Comparison of ENCODE assay signal across 8 mouse cellular contexts in genomic region chr11:63969205-63969910, GRCm38 (mm10). TPM values are rescaled to one million over a fixed set of nuclear protein-coding genes. Genes with fewer than 3 reads are reported as not detected.
A peak's percentile ranks its signal among the peaks of the same experiment; 100 is the strongest.
DNase-seq lines count a peak whose midpoint lies in the region; ATAC-seq and TF ChIP-seq lines count a peak whose summit lies in the region.

No protein-coding gene starts in this region.

- no peak overlapping the region for H3K4me3 ChIP-seq in kidney, embryonic 15.5 days (replicated peaks)
- no peak overlapping the region for H3K4me3 ChIP-seq in forebrain, embryonic 10.5 days
- no peak overlapping the region for H3K4me3 ChIP-seq in midbrain, postnatal 0 days (ENCODE audit: low read depth, low read length)

- no peak overlapping the region for H3K27ac ChIP-seq in kidney, embryonic 15.5 days
- H3K27ac ChIP-seq in forebrain, embryonic 10.5 days: peak overlapping the region; percentile 48
- peak overlapping the region; percentile 38; the same call in 1 of the 2 replicates for H3K27ac ChIP-seq in midbrain, postnatal 0 days (ENCODE audit: low read depth, low read length)

- H3K9ac ChIP-seq in kidney, embryonic 15.5 days: no peak overlapping the region
- no peak overlapping the region for H3K9ac ChIP-seq in midbrain, postnatal 0 days (replicated peaks; ENCODE audit: low read length, poor library complexity, severe bottlenecking)

- 0 out of 2 replicates have a peak, but pooled peaks cover 3% of the 10 kb centered on the region for H3K36me3 ChIP-seq in kidney, embryonic 15.5 days
- peaks cover 24% of the 10 kb centered on the region for H3K36me3 ChIP-seq in forebrain, embryonic 10.5 days (replicated peaks)
- 0 out of 2 replicates have a peak, but pooled peaks cover under 1% of the 10 kb centered on the region for H3K36me3 ChIP-seq in midbrain, postnatal 0 days (ENCODE audit: insufficient read depth, low read length)

- peak; percentile 55 for DNase-seq in kidney, adult 11 months
- no peak for DNase-seq in forebrain, embryonic 10.5 days (ENCODE audit: extremely low spot score, low spot score)
- peak; percentile 35 for DNase-seq in layer of hippocampus, adult 9-11 months
- DNase-seq in midbrain, postnatal 0 days (ENCODE audit: low spot score): peak; percentile 60
- DNase-seq in thymus, postnatal 4 days: no peak
- DNase-seq in heart, adult 9 months (ENCODE audit: low spot score in 2 of 2): no peak
- no peak for DNase-seq in cerebellum, adult 9-10 months

- TF ChIP-seq CTCF in midbrain, postnatal 0 days (IDR thresholded peaks at IDR 0.05): no peak

- no peaks in the 10 kb centered on the region for H3K27me3 ChIP-seq in kidney, embryonic 15.5 days
- H3K27me3 ChIP-seq in forebrain, embryonic 10.5 days (ENCODE audit: poor library complexity, severe bottlenecking): 0 out of 2 replicates have a peak, but pooled peaks cover 5% of the 10 kb centered on the region
- no peaks in the 10 kb centered on the region for H3K27me3 ChIP-seq in midbrain, postnatal 0 days (ENCODE audit: insufficient read depth, low read length)

- WGBS in kidney, embryonic 15.5 days: 55% methylated on average over 11 of the region's 11 CpGs
- 30% methylated on average over 11 of the region's 11 CpGs for WGBS in forebrain, embryonic 10.5 days
- 19% methylated on average over 11 of the region's 11 CpGs for WGBS in midbrain, postnatal 0 days

- no peak; the same call in 1 of the 2 replicates for ATAC-seq in kidney, embryonic 15.5 days (replicated peaks; ENCODE audit: low FRiP score)
- peak; percentile 52; the same call in 1 of the 2 replicates for ATAC-seq in midbrain, postnatal 0 days (ENCODE audit: low FRiP score)

- no peak overlapping the region for H3K4me2 ChIP-seq in kidney, embryonic 15.5 days
- H3K4me2 ChIP-seq in midbrain, postnatal 0 days (ENCODE audit: low read depth, low read length, poor library complexity, severe bottlenecking): no peak overlapping the region

- H3K9me3 ChIP-seq in kidney, embryonic 15.5 days (replicated peaks): no peaks in the 10 kb centered on the region
- H3K9me3 ChIP-seq in forebrain, embryonic 10.5 days: no peaks in the 10 kb centered on the region
- H3K9me3 ChIP-seq in midbrain, postnatal 0 days (ENCODE audit: low read length): no peaks in the 10 kb centered on the region

- peaks cover 47% of the 10 kb centered on the region for H3K4me1 ChIP-seq in kidney, embryonic 15.5 days
- H3K4me1 ChIP-seq in forebrain, embryonic 10.5 days: peaks cover 21% of the 10 kb centered on the region
- 0 out of 2 replicates have a peak, but pooled peaks cover 2% of the 10 kb centered on the region for H3K4me1 ChIP-seq in midbrain, postnatal 0 days (ENCODE audit: insufficient read depth, low read length)

RNA-seq across cellular contexts. Expression of gene Hs3st3b1, which starts 47.3 kb away (rescaled TPM):
- 33.2 and 34.6 TPM in 2 replicates for polyA plus RNA-seq in kidney, embryonic 15.5 days (2015; fragmentation: Nextera tagmentation; extraction: Ambion mirVana)
- polyA plus RNA-seq in forebrain, embryonic 10.5 days (2016; fragmentation: Nextera tagmentation; extraction: Ambion mirVana): 4.8 and 5.7 TPM in 2 replicates
- 24.9 and 27.6 TPM in 2 replicates for total RNA-seq in midbrain, postnatal 0 days (2014; rRNA removed)
- polyA plus RNA-seq in midbrain, postnatal 0 days (2015; fragmentation: Nextera tagmentation; extraction: Ambion mirVana): 7.9 and 9.0 TPM in 2 replicates

Comparison
In these comparisons a context has a peak if more than half of its experiments do, and no peak if none do; other contexts are left out.
1. DNase-seq: peak in kidney, adult 11 months (single experiment), layer of hippocampus, adult 9-11 months (single experiment) and midbrain, postnatal 0 days (single experiment); none in forebrain, embryonic 10.5 days (single experiment), thymus, postnatal 4 days (single experiment), heart, adult 9 months (0 of 2) and cerebellum, adult 9-10 months (single experiment).